Mouse (Mus musculus) stomach, embryonic 15.5 days (tissue): ENCODE results near the gene Mief1. TPM values are rescaled to one million over a fixed set of nuclear protein-coding genes. Genes with fewer than 3 reads are reported as not detected.

Experiments used
- ATAC-seq: fragments of 200-750 bp; cut with Nextera tagmentation; 2 replicates; pipeline ENCODE4 v1.8.0; 2017; ENCODE audit warnings: low read depth, moderate number of reproducible peaks, moderate TSS enrichment; ENCODE audit not compliant: insufficient read depth, low FRiP score
- H3K27ac ChIP-seq: fragments of 300-500 bp; sonication (generic); 2 replicates; pipeline ENCODE4 v1.5.1; 2015; ENCODE audit warnings: mild to moderate bottlenecking, inconsistent platforms
- H3K27me3 ChIP-seq: fragments of 300-500 bp; sonication (generic); replicated peaks from 2 replicates; pipeline ENCODE4 v1.6.1; 2015; ENCODE audit warnings: inconsistent platforms
- H3K36me3 ChIP-seq: fragments of 300-500 bp; sonication (generic); 2 replicates; pipeline ENCODE4 v1.6.1; 2015; ENCODE audit warnings: inconsistent platforms
- H3K4me1 ChIP-seq: fragments of 300-500 bp; sonication (generic); 2 replicates; pipeline ENCODE4 v1.6.1; 2015; ENCODE audit warnings: inconsistent platforms
- H3K4me2 ChIP-seq: fragments of 300-500 bp; sonication (generic); 2 replicates; pipeline ENCODE4 v1.6.1; 2015; ENCODE audit warnings: mild to moderate bottlenecking, inconsistent platforms
- H3K4me3 ChIP-seq: fragments of 300-500 bp; sonication (generic); replicated peaks from 2 replicates; pipeline ENCODE4 v1.5.1; 2015; ENCODE audit warnings: inconsistent platforms
- H3K9ac ChIP-seq: fragments of 300-500 bp; sonication (generic); 2 replicates; pipeline ENCODE4 v1.6.1; 2015; ENCODE audit warnings: inconsistent platforms
- H3K9me3 ChIP-seq: fragments of 300-500 bp; sonication (generic); 2 replicates; pipeline ENCODE4 v1.6.1; 2016; ENCODE audit warnings: inconsistent platforms
- WGBS: fragments of 180-500 bp; shearing (Covaris S2); methylation state at CpG from one replicate; pipeline ENCODE4 v1.1.7; 2015; 5-methylcytosine and 5-hydroxymethylcytosine counted together
- polyA plus RNA-seq: library from polyadenylated mRNA; unstranded; fragments of >200 nt; fragmentation: Nextera tagmentation; extraction: Ambion mirVana; gene quantifications from 2 replicates; pipeline ENCODE4 v1.2.1, GENCODE M21; 2015

Gene Mief1
- polyA plus RNA-seq, 1 experiment from 2014 or later, result 28.2 TPM

- H3K27me3 ChIP-seq, result no peaks in the 10 kb centered on the region; the same call in 1 of the 2 replicates
- H3K9ac ChIP-seq, result no peak overlapping the region
- H3K36me3 ChIP-seq, result no peaks in the 10 kb centered on the region
- ATAC-seq, result no peak
- 2% methylated on average over 6 of the region's 6 CpGs for WGBS
- H3K4me1 ChIP-seq, result no peaks in the 10 kb centered on the region
- H3K4me2 ChIP-seq, result no peak overlapping the region
- H3K27ac ChIP-seq, result no peak overlapping the region
- H3K9me3 ChIP-seq, result no peaks in the 10 kb centered on the region
- H3K4me3 ChIP-seq, result no peak overlapping the region
These were observed 43.8 kb downstream of the Mief1 start for GRCm38 (mm10) chr15:80277625-80278024.

DNA sequence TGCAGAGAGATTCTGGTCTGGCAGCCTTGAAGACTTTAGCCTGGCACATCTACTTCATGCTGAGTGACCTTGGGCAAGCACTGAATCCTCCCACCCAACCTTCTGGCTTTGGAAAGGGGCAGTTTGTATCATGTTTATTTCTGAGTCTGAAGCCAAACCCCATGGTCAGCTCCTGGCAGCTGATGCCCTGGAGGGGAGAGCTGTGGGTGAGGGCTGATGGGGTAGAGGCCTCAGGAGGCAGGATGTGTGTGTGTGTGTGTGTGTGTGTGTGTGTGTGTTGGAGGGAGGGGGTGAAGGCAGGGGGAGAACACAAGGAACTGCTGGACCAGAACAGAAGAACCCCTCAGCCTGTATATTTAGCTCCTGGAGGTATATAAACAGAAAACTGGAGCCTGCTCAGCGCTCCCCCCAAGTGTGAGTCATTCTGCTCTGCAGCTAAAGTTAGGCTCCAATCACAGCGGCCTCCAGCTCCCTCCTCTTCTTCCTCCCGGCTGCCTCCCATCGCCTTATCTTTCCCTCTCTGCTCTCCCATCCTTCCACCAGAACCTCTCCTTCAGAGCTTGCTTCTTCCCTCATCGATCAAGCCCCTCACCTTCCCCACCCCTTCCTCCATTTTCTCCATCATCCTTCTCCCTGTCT is 44.4 kb downstream of the Mief1 start:
- no peaks in the 10 kb centered on the region; the same call in 1 of the 2 replicates for H3K27me3 ChIP-seq
- ATAC-seq, result no peak
- no peak overlapping the region for H3K9ac ChIP-seq
- H3K4me1 ChIP-seq, result no peaks in the 10 kb centered on the region
- 69% methylated on average over 5 of the region's 5 CpGs for WGBS
- H3K4me2 ChIP-seq, result no peak overlapping the region
- no peaks in the 10 kb centered on the region for H3K36me3 ChIP-seq
- no peak overlapping the region for H3K27ac ChIP-seq
- no peak overlapping the region for H3K4me3 ChIP-seq
- no peaks in the 10 kb centered on the region for H3K9me3 ChIP-seq

GRCm38 (mm10) chr15:80279053-80279452 is 45.2 kb downstream of the Mief1 start:
- Histone ChIP-seq H3K9ac (no peak overlapping the region), H3K4me2 (no peak overlapping the region), H3K36me3 (no peaks in the 10 kb centered on the region), H3K27me3 (peaks cover 3% of the 10 kb centered on the region; the same call in 1 of the 2 replicates), H3K4me3 (no peak overlapping the region), H3K9me3 (no peaks in the 10 kb centered on the region), H3K27ac (no peak overlapping the region), H3K4me1 (no peaks in the 10 kb centered on the region)
- WGBS, result 75% methylated on average over 2 of the region's 2 CpGs
- no peak for ATAC-seq

- no peaks in the 10 kb centered on the region for H3K9me3 ChIP-seq
- no peak overlapping the region for H3K9ac ChIP-seq
- peaks cover 19% of the 10 kb centered on the region for H3K27me3 ChIP-seq
- H3K4me1 ChIP-seq, result no peaks in the 10 kb centered on the region
- ATAC-seq, result no peak
- H3K36me3 ChIP-seq, result no peaks in the 10 kb centered on the region
- H3K27ac ChIP-seq, result no peak overlapping the region
- no peak overlapping the region for H3K4me3 ChIP-seq
- 21% methylated on average over 6 of the region's 6 CpGs for WGBS
- no peak overlapping the region for H3K4me2 ChIP-seq
These were observed 46.8 kb downstream of the Mief1 start for GRCm38 (mm10) chr15:80280646-80281045.

- H3K4me2 ChIP-seq, result peak within 1 kb of the TSS; percentile 92
- H3K27ac ChIP-seq, result no peak within 1 kb of the TSS
- WGBS, result 2% methylated on average over 50 of the region's 50 CpGs
- H3K4me3 ChIP-seq, result peak within 1 kb of the TSS; percentile 42
- H3K9me3 ChIP-seq, result no peaks in the 10 kb centered on the region
- no peaks in the 10 kb centered on the region for H3K36me3 ChIP-seq
- peaks cover 12% of the 10 kb centered on the region; the same call in 1 of the 2 replicates for H3K4me1 ChIP-seq
- H3K27me3 ChIP-seq, result peaks cover 65% of the 10 kb centered on the region
- no peak for ATAC-seq
- no peak within 1 kb of the TSS; the same call in 1 of the 2 replicates for H3K9ac ChIP-seq
These were observed 53.1 kb downstream of the Mief1 start, which contains the start of gene Cacna1i for GRCm38 (mm10) chr15:80286851-80287415. TSS of gene Cacna1i (plus strand) at chr15:80287238.

DNA sequence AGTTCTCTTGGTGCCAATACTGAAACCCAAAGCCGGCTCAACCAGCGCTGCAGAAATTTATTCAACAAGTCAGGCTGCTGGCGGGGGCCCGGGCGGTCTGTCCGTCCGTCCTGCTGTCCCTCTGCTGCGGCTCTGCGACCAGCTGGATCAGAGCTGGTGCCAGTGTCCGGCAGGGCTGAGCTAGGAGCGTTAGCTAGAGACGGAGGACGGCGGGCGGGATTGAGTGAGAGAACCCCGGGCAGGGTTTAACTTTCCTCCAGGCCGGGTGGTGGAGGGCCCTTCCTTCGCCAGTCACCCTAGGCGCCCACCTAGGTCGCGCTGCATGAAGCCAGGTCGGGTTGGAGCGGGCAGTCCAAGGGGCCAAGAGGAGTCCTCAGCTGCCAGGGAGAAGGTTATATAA is 54.2 kb downstream of the Mief1 start:
- Histone ChIP-seq H3K4me1 (peaks cover 12% of the 10 kb centered on the region; the same call in 1 of the 2 replicates), H3K4me3 (peak overlapping the region; percentile 42), H3K4me2 (peak overlapping the region; percentile 92), H3K9me3 (no peaks in the 10 kb centered on the region), H3K27me3 (peaks cover 65% of the 10 kb centered on the region), H3K36me3 (no peaks in the 10 kb centered on the region), H3K9ac (no peak overlapping the region), H3K27ac (no peak overlapping the region)
- no peak for ATAC-seq
- 6% methylated on average over 23 of the region's 23 CpGs for WGBS

DNA sequence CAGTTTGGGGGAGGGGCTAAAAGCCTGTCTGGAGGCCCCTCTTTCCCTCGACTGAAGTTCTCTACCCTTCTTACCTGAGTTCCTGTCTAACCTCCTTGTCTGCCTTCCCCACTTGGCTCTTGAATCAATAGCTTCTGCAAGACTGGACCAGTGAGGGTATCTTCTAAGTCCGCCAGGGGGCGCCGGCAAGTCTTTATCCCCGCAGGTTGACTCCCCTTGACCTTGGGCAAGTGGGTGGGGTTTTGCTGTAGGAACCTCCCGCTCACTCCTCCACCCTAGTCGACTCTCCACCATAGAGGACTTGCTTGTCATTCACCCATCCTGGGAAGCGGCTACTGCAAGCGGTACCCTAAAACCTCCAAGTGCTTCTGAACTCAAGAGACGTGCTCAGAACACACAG is 55.6 kb downstream of the Mief1 start:
- no peaks in the 10 kb centered on the region for H3K9me3 ChIP-seq
- no peak overlapping the region for H3K9ac ChIP-seq
- H3K27me3 ChIP-seq, result peaks cover 58% of the 10 kb centered on the region
- no peak; the same call in 1 of the 2 replicates for ATAC-seq
- H3K36me3 ChIP-seq, result no peaks in the 10 kb centered on the region
- no peak overlapping the region for H3K4me3 ChIP-seq
- H3K4me2 ChIP-seq, result no peak overlapping the region
- H3K27ac ChIP-seq, result no peak overlapping the region
- 9% methylated on average over 10 of the region's 10 CpGs for WGBS
- peaks cover 12% of the 10 kb centered on the region; the same call in 1 of the 2 replicates for H3K4me1 ChIP-seq

GRCm38 (mm10) chr15:80297146-80297545 is 63.3 kb downstream of the Mief1 start:
- H3K4me1 ChIP-seq, result no peaks in the 10 kb centered on the region
- H3K27ac ChIP-seq, result no peak overlapping the region
- 92% methylated on average over 1 of the region's 1 CpGs for WGBS
- H3K9me3 ChIP-seq, result no peaks in the 10 kb centered on the region
- no peaks in the 10 kb centered on the region for H3K36me3 ChIP-seq
- H3K9ac ChIP-seq, result no peak overlapping the region
- no peak overlapping the region for H3K4me3 ChIP-seq
- H3K27me3 ChIP-seq, result no peaks in the 10 kb centered on the region
- no peak for ATAC-seq
- H3K4me2 ChIP-seq, result no peak overlapping the region

Other genes with a start within 250 kb of the Mief1 start
- 4.7 and 4.8 TPM in 2 replicates for gene Pdgfb, start 219.0 kb upstream of the Mief1 start, polyA plus RNA-seq
- 32.8 and 34.7 TPM in 2 replicates for gene Syngr1, start 142.7 kb upstream of the Mief1 start, polyA plus RNA-seq
- 883 and 1,069 TPM in 2 replicates for gene Rpl3, start 142.2 kb upstream of the Mief1 start, polyA plus RNA-seq
- gene Tab1, start 100.9 kb upstream of the Mief1 start, polyA plus RNA-seq, result 29.5 and 33.2 TPM in 2 replicates
- 9.6 and 10.6 TPM in 2 replicates for gene Mgat3, start 60.3 kb upstream of the Mief1 start, polyA plus RNA-seq
- gene AC140267.1, start 1.8 kb downstream of the Mief1 start, polyA plus RNA-seq, result not detected in 2 replicates
- 132 and 133 TPM in 2 replicates for gene Atf4, start 21.2 kb downstream of the Mief1 start, polyA plus RNA-seq
- 50.2 and 55.3 TPM in 2 replicates for gene Rps19bp1, start 30.3 kb downstream of the Mief1 start, polyA plus RNA-seq
- 0.03 TPM in 2 replicates for gene Cacna1i, start 53.2 kb downstream of the Mief1 start, polyA plus RNA-seq